Mouse (Mus musculus): Measurements from ENCODE around the gene Bsph2. TPM values are rescaled to one million over a fixed set of nuclear protein-coding genes. Genes with fewer than 3 reads are reported as not detected.

Gene Bsph2
- not detected in 2 replicates for polyA plus RNA-seq (2015; fragmentation: Nextera tagmentation; extraction: Ambion mirVana)

DNA sequence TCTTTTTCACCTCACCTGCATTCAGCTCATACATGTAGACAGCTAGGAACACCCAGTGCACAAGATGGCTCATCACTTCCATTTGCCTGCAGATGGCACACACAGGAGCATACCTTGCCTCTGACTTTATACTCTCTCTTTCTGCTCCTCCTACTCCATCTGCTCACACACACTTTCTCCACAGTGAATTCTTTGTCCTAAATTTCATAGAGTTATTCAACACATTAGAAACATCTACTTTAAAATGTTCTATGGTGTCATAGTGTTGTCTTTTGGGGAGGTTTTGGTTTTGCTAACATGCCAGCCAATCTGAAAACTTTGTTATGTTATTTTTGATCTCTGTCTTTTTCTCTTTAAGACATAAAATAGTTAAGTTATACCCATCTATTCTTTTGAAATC is at the start of gene Bsph2:
Bsph2 (minus strand) TSS at position 101 of the 400 bp plus-strand sequence.
- no peaks in the 10 kb centered on the region for H3K27me3 ChIP-seq
- no peak within 1 kb of the TSS for H3K27ac ChIP-seq
- no peak within 1 kb of the TSS for H3K4me3 ChIP-seq (replicated peaks)
- H3K9ac ChIP-seq = no peak within 1 kb of the TSS
- no peak for DNase-seq
- ATAC-seq (ENCODE audit: low read depth) = no peak
- no peak within 1 kb of the TSS for H3K4me2 ChIP-seq
- no peaks in the 10 kb centered on the region for H3K36me3 ChIP-seq
- no peaks in the 10 kb centered on the region for H3K4me1 ChIP-seq (replicated peaks)
- no peaks in the 10 kb centered on the region; the same call in 1 of the 2 replicates for H3K9me3 ChIP-seq (replicated peaks)

GRCm38 (mm10) chr7:13511539-13511938 is 59.3 kb downstream of the Bsph2 start:
- DNase-seq (no peak), ATAC-seq (ENCODE audit: low read depth) (no peak)
- Histone ChIP-seq H3K4me1 (replicated peaks) (no peaks in the 10 kb centered on the region), H3K9me3 (replicated peaks) (no peaks in the 10 kb centered on the region; the same call in 1 of the 2 replicates), H3K9ac (no peak overlapping the region), H3K27me3 (no peaks in the 10 kb centered on the region), H3K4me2 (no peak overlapping the region), H3K36me3 (no peaks in the 10 kb centered on the region), H3K4me3 (replicated peaks) (no peak overlapping the region), H3K27ac (no peak overlapping the region)
- WGBS (ENCODE audit: insufficient replicate concordance) = 35% methylated on average over 1 of the region's 1 CpGs

Other genes with a start within 250 kb of the Bsph2 start
- gene Pla2g4c, start 246.4 kb downstream of the Bsph2 start, polyA plus RNA-seq (2015; fragmentation: Nextera tagmentation; extraction: Ambion mirVana) = 1.1 and 1.2 TPM in 2 replicates
- gene Cabp5, start 172.9 kb downstream of the Bsph2 start, polyA plus RNA-seq (2015; fragmentation: Nextera tagmentation; extraction: Ambion mirVana) = not detected in 2 replicates
- gene Bsph1, start 120.2 kb downstream of the Bsph2 start, polyA plus RNA-seq (2015; fragmentation: Nextera tagmentation; extraction: Ambion mirVana) = not detected in 2 replicates
- not detected in 2 replicates for gene Sult2a5, start 52.9 kb upstream of the Bsph2 start, polyA plus RNA-seq (2015; fragmentation: Nextera tagmentation; extraction: Ambion mirVana)
- not detected in 2 replicates for gene Sult2a2, start 162.4 kb upstream of the Bsph2 start, polyA plus RNA-seq (2015; fragmentation: Nextera tagmentation; extraction: Ambion mirVana)